Mouse (Mus musculus): ENCODE measurements around the gene Amer2.

GRCm38 (mm10) chr14:60398861-60399260, 25.8 kb downstream of the Amer2 start:
- no peak for TF ChIP-seq CTCF (IDR thresholded peaks at IDR 0.05; ENCODE audit: borderline replicate concordance, control insufficient read depth, extremely low read depth, insufficient read depth, low read length, poor library complexity)
- TF ChIP-seq POLR2A (IDR thresholded peaks at IDR 0.05; ENCODE audit: control insufficient read depth, extremely low read depth, insufficient read depth, low read length, poor library complexity) = no peak

Data from thymus, adult 2 months (tissue).